Mouse (Mus musculus) G1E (cell line): Measurements from ENCODE around the gene Ush1c. TPM values are rescaled to one million over a fixed set of nuclear protein-coding genes. Genes with fewer than 3 reads are reported as not detected.

Source experiments
- ATAC-seq: 2 replicates; pipeline ENCODE4 v1.8.0; 2016; ENCODE audit warnings: mild to moderate bottlenecking; ENCODE audit not compliant: insufficient number of reproducible peaks, poor library complexity, low FRiP score, severe bottlenecking; ENCODE audit errors: extremely low read depth
- DNase-seq: peaks from one replicate; pipeline ENCODE4 v3.0.0; 2012; ENCODE audit warnings: low spot score
- H3K27me3 ChIP-seq: 2 replicates; pipeline ENCODE4 v1.6.1; 2012; ENCODE audit warnings: mild to moderate bottlenecking, low read length, inconsistent platforms; ENCODE audit not compliant: insufficient read depth
- H3K36me3 ChIP-seq: replicated peaks from 2 replicates; pipeline ENCODE3; 2012; ENCODE audit warnings: mild to moderate bottlenecking, inconsistent platforms
- H3K4me1 ChIP-seq: 2 replicates; pipeline ENCODE4 v1.6.1; 2012; ENCODE audit warnings: low read depth, low read length, inconsistent platforms, mixed read lengths; ENCODE audit not compliant: insufficient read depth
- H3K4me3 ChIP-seq: 2 replicates; pipeline ENCODE4 v1.5.1; 2012; ENCODE audit warnings: low read depth, mild to moderate bottlenecking, inconsistent platforms, low read length, moderate library complexity, mixed read lengths
- H3K9me3 ChIP-seq: replicated peaks from 2 replicates; pipeline ENCODE4 v1.6.1; 2012; ENCODE audit warnings: inconsistent platforms
- CTCF ChIP-seq: IDR thresholded peaks from 2 replicates; pipeline ENCODE4 v1.5.1; 2012; ENCODE audit warnings: low read depth, low read length, inconsistent platforms, mixed read lengths
- GATA1 ChIP-seq: IDR thresholded peaks from 2 replicates; pipeline ENCODE4 v1.6.1; 2012; ENCODE audit warnings: borderline replicate concordance, low read length, inconsistent platforms, mixed read lengths
- GATA2 ChIP-seq: IDR thresholded peaks from 2 replicates; pipeline ENCODE4 v1.6.1; 2012; ENCODE audit warnings: low read depth, low read length, inconsistent platforms, borderline replicate concordance
- POLR2AphosphoS5 ChIP-seq: IDR thresholded peaks from 2 replicates; pipeline ENCODE4 v1.6.1; 2012; ENCODE audit warnings: low read depth, low read length, inconsistent platforms; ENCODE audit not compliant: insufficient replicate concordance
- TAL1 ChIP-seq: conservative IDR thresholded peaks from 2 replicates; pipeline ENCODE4 v1.6.1; 2012; ENCODE audit warnings: low read depth, low read length, inconsistent platforms, mixed read lengths
- polyA plus RNA-seq: library from polyadenylated mRNA; stranded (reverse); fragments of >175 nt; gene quantifications from 2 replicates; pipeline ENCODE4 v1.2.3, GENCODE M21; 2012
- total RNA-seq, 2 experiments: library from RNA; stranded (forward) in 1 of 2; stranded (reverse) in 1 of 2; fragments of 200-1000 nt in 1 of 2; fragments of >200 nt in 1 of 2; fragmentation: Nextera tagmentation in 1 of 2; gene quantifications; 2 replicates each; pipeline ENCODE4 v1.2.3; 2014 to 2017

The Ush1c gene
- total and polyA plus RNA-seq, 3 experiments = not detected

GRCm38 (mm10) chr7:46216481-46216880, 21.8 kb downstream of the Ush1c start:
- no peak for DNase-seq
- Histone ChIP-seq H3K36me3 (no peaks in the 10 kb centered on the region), H3K9me3 (no peaks in the 10 kb centered on the region), H3K4me1 (peaks cover 3% of the 10 kb centered on the region; the same call in 1 of the 2 replicates), H3K4me3 (no peak overlapping the region), H3K27me3 (peaks cover 8% of the 10 kb centered on the region; the same call in 1 of the 2 replicates)
- ATAC-seq = no peak
- TF ChIP-seq GATA2 (no peak), POLR2AphosphoS5 (no peak), TAL1 (no peak), CTCF (no peak), GATA1 (no peak)

DNA sequence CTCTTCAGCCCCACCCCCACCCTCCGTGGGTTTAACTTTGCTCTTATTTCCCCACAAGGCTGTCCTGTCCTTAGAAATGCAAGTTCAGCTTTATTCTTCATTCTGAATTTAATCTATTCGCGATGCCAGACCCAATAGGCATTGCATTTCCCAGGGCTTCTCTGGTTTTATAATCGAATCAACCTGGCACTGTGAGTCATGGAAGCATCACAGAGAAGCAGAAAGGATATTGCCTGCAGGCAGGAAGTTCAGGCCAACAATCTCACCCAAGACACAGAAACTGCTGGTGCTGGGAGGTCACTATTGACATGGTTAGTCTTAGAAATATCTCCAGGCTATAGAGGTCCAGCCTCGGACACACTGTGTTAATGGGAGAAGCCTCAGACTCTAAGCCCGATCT, 28.0 kb downstream of the Ush1c start:
- TF ChIP-seq CTCF (no peak), GATA2 (no peak), POLR2AphosphoS5 (no peak), GATA1 (no peak), TAL1 (no peak)
- Histone ChIP-seq H3K4me1 (no peaks in the 10 kb centered on the region), H3K27me3 (peaks cover 3% of the 10 kb centered on the region; the same call in 1 of the 2 replicates), H3K4me3 (no peak overlapping the region), H3K9me3 (no peaks in the 10 kb centered on the region), H3K36me3 (no peaks in the 10 kb centered on the region)
- ATAC-seq = no peak
- no peak for DNase-seq

GRCm38 (mm10) chr7:46208131-46208530, 30.2 kb downstream of the Ush1c start:
- no peaks in the 10 kb centered on the region for H3K36me3 ChIP-seq
- H3K4me3 ChIP-seq = no peak overlapping the region
- no peaks in the 10 kb centered on the region for H3K27me3 ChIP-seq
- no peak for ATAC-seq
- H3K9me3 ChIP-seq = no peaks in the 10 kb centered on the region
- TF ChIP-seq GATA2 = no peak
- no peaks in the 10 kb centered on the region for H3K4me1 ChIP-seq
- DNase-seq = no peak

DNA sequence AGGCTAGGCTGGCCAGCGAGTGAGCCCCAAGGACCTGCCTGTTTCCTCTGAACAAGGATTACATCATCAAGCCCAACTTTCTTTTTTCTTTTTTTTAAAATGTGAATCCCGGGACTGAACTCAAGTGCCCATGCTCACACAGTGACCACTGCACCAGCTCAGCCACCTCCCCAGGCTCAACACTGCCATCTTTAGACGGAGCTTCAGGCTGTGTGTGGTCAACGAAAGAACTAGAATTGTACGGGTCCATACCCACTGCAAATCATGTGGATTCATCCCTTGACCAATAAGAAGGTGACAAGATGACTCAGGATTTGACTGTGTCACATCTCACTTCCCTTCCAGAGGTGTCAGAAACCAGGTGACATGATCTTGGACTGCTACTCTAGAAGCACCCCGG, 33.5 kb downstream of the Ush1c start:
- ATAC-seq (no peak), DNase-seq (no peak)
- no peaks in the 10 kb centered on the region for H3K4me1 ChIP-seq
- TF ChIP-seq GATA1 (no peak), TAL1 (no peak), CTCF (no peak), POLR2AphosphoS5 (no peak), GATA2 (no peak)
- H3K4me3 ChIP-seq = no peak overlapping the region
- H3K9me3 ChIP-seq = no peaks in the 10 kb centered on the region
- no peaks in the 10 kb centered on the region for H3K36me3 ChIP-seq
- H3K27me3 ChIP-seq = 0 out of 2 replicates have a peak, but pooled peaks cover 3% of the 10 kb centered on the region

- Histone ChIP-seq H3K4me1 (no peaks in the 10 kb centered on the region), H3K27me3 (0 out of 2 replicates have a peak, but pooled peaks cover 3% of the 10 kb centered on the region), H3K4me3 (no peak overlapping the region), H3K9me3 (no peaks in the 10 kb centered on the region), H3K36me3 (no peaks in the 10 kb centered on the region)
- TF ChIP-seq GATA2 = no peak
- TF ChIP-seq CTCF = no peak
- TF ChIP-seq TAL1 = no peak
- no peak for TF ChIP-seq POLR2AphosphoS5
- TF ChIP-seq GATA1 = no peak
- DNase-seq (no peak), ATAC-seq (no peak)
These were observed 34.2 kb downstream of the Ush1c start for GRCm38 (mm10) chr7:46204046-46204471.

- no peak for ATAC-seq
- DNase-seq = no peak
- no peak overlapping the region for H3K4me3 ChIP-seq
- no peaks in the 10 kb centered on the region for H3K4me1 ChIP-seq
- TF ChIP-seq GATA2 (no peak), POLR2AphosphoS5 (no peak), TAL1 (no peak), GATA1 (no peak), CTCF (no peak)
- H3K27me3 ChIP-seq = 0 out of 2 replicates have a peak, but pooled peaks cover 3% of the 10 kb centered on the region
- H3K36me3 ChIP-seq = no peaks in the 10 kb centered on the region
- no peaks in the 10 kb centered on the region for H3K9me3 ChIP-seq
These were observed 36.7 kb downstream of the Ush1c start for GRCm38 (mm10) chr7:46201649-46202048.
